Mouse (Mus musculus) CD8-positive naive resting alpha-beta T cell, adult 2 months (primary cell): ENCODE results near the gene Zfp777.

ENCODE experiments used
- DNase-seq, 2 experiments: peaks; one replicate each; pipeline ENCODE4 v3.0.0; 2022; ENCODE audit warnings: low read depth in 2 of 2, low spot score in 2 of 2

Gene Zfp777

DNA sequence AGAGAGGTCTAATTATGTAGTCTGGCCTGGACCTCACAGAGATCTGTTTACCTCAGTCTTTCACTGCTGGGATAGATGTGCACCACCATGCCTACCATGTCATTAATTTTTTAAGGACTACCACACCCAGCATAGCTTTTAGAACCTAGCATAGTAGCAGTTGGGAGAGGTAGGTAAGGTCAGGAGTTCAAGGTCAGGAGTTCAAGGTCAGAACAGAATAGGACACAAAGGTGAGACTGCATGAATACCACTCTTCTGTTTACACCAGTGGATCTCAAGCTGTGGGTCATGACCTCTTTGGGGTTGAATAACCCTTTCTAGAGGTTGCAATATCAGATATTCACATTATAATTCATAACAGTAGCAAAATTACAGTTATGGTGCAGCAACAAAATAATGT is 16.1 kb downstream of the Zfp777 start:
- no peak for DNase-seq

DNA sequence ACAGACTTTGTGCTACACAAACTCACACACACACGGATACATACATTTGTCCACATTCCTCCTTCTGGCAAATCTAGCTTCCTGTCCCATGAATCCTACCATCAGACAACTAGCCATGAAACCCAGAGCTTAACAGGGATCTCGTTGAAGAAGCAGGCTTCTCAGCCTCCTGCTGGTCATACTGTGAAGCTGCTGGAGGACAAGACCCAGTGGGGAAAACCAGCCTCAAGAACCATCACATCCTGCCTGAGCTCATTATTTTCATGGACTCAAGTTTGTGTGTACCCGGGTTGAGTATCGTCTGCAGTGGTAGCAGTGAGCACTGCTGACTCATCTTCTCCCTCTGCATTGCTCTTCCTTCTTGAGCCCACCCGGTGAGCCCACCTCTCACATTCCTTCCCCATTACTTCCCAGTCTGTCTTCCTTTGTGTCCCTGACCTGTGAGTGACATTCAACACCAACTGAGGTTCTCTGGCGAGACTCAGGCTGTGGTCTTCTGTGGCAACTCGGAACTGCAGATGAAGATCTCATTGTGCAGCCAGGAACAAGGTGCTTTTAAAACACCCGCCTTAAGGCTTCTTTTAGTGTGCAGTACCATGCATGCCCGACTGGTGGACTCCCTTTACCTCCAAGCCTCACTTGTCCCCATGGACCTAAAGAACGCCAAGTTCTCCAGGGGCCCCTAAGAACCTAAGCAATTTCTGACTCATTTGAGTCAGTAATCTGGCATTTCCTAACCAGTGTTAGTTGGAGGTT is 22.6 kb downstream of the Zfp777 start:
- no peak for DNase-seq

DNA sequence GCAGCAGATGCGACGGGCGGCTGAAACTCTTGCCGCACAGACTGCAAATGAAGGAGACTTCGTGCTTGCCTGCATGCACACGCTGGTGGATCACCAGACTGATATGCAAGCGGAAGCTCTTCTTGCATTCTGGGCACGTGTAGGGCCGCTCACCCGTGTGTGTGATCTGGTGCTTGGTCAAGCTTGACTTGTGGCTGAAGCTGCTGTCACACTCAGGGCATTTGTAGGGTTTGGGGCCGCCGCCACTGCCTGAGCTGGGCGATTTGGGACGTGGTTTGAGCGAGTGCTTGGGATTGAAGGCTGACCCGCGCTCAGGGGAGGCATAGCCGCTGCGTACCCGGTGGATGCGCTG is 23.7 kb downstream of the Zfp777 start:
- DNase-seq, result no peak

DNA sequence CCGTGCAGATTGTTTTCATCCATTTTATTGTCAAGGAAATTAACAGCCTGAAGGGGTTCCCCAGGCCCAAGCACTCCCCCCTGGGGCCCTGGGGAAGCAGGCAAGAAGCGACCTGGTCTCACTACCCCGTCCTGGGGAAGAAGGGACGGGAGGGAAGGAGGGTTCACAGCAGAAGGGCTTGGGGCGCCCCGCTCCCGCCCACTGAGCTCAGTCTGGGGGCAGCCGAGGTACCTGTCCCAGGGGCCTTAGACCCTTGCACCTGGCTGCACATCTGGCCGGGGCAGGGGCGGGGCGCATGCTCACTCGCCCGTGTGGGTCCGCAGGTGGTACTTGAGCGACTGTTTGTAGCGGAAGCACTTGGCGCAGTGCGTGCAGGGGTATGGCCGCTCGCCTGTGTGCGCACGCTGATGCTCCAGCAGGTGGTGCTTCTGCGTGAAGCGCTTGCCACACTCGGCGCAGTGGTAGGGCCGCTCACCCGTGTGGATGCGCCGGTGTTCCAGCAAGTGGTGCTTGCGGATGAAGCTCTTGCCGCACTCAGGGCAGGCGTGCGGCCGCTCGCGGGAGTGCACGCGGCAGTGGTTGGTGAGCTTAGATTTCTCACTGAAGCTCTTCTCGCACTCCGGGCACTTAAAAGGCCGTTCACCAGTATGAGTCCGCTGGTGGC is 24.2 kb downstream of the Zfp777 start:
- DNase-seq, result no peak

DNA sequence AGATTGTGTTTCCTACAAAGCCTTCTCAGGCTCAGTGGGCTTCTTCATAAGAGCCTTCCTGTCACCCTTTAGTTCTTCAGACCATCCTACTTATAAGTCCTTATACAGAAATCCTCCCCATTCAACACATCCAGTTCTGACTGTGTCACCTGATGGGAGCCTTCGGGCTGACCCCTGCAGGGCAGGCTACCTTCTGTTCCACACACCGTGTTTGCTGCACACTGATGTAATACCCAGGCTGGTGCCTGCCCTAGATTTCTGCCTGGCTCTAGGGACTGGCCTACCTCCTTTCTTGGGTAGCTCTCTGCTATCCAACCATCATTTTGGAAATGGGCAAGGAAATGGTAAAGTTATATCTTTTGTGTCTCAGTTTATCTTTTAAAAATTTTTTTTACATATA is 26.0 kb downstream of the Zfp777 start:
- no peak for DNase-seq

DNA sequence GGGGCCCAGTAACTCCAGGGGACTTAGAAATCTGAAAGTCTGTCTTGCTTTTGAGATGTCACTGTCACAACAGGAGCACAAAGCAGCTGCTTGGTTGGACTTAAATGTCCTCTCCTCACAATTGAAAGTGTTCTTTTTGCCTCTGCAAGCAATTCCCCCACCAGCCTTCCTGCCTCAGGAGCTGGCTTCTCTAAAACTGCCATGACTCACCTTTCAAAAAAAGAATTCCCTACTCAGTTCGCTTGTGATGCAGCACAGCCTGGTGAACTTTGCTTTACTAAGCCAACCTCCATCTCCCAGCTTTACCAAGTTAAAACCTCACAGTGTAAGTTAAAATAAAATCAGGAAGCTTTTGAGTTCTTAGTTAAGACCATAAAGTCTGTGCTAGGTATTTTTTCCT is 27.0 kb downstream of the Zfp777 start:
- DNase-seq, result no peak

DNA sequence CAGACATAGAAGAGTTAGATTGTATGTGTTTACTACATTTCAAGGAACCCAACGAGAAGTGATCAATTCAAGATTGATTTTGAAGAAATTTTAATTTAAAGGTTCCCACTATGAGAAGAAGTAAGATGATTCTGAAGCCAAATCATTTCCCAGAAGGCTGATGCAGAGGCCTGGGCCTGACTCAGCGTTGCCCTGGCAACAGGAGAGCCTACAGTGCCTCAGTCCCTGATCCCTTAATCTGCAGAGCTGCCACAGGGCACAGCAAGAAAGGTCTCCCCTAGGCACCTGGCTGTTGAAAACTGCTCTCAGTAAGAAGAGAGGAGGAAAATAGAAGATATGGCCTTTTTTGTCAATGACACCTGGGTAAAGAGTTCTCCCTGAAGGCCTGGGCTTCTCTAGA is 28.7 kb downstream of the Zfp777 start:
- DNase-seq, result no peak

DNA sequence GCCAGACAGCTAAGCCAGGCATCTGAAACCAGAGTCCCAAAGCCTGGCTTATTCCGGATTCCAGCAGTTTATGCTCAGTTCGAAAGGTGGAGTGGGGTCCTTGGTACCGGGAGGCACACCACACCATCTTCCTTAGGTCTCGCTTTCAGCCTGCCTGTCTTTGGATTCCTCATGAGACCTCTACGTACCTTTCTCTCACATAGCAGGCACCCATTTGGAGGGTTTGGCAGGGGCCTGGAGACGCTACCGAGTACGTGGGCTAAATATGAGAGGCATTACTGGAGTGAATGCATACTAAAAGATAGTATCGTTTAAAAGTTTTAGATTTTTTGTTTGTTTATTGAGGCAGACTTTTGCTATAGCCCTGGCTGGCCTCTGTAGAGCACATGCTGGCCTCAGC is 31.9 kb downstream of the Zfp777 start:
- DNase-seq, result no peak

DNA sequence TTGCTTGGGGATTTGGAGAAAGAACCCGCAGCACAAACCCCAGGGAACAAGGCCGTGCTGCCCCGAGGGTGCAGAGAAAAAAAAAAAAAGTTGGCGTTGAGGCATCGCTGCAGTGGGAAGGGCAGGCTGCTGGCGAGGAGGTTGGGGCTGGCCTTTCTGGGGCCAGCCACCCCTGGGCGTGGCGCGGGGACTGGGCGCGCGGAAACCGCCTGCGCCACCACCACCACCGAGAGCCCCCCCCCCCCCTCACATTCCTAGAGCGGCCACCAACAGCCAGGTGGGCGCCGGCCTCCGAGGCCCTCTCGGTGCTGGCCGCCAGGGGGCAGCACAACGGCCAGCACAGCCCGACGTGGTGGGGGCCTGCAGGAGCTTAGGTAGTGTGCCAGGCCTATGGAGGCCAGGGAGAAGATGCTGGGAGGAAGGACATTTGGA is 32.6 kb downstream of the Zfp777 start:
- DNase-seq, result peak; percentile 64

DNA sequence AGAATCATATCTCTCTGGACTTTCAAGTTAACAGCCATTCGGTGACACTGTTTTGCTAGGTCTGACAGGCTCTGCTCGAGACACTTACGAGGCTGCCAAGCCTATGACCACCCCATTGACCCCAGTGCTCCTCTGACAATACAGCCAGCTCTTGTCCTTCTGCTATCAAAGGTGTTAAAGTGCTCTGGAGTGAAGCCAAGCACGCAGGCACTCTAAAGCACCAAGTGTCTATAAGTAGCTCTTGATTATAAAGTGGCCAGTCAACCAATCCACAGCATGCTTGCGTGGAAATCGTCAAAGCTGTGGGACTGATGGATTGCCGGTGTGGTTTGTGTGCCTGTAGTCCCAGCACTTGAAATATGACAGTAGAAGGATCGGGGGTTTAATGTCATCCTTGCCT is 38.0 kb downstream of the Zfp777 start:
- DNase-seq, result no peak

DNA sequence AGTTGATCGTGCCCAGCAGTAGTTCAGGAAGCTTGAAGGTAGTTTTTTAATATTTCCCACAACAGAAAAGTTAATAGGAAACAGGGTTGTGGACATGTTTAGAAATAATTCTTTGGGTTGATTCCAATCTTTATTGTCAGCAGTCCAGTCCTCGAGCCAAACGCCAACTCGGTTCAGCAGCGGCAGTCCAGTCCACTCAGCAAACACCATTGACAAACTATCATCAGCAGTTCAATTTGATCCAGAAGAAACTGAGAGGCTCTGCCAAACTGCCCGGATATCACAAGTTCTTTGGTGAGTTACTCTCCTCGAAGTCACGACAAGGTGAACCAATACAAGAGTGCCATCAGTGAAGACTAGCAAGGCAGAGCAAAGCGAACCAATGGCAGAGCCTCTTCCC is 53.0 kb downstream of the Zfp777 start:
- DNase-seq, result no peak

DNA sequence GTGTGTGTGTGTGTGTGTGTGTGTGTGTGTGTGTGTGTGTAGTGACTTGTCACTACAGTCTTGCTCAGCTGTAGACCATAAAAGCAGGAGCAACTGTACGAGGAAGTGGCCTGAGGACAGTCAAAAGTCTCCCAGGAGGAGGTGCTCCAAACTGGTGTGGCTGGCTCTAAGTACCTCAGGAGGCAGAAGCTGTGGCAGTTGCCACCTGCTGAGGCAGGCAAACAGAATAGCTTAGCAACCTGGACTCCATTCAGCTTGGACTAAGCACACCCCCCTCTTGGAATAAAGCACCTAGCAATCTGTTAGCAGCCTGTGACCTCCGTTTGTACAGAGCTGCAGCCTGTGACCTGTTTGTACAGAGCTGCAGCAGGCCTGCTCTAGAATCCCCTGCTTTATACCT is 64.8 kb downstream of the Zfp777 start:
- no peak for DNase-seq

DNA sequence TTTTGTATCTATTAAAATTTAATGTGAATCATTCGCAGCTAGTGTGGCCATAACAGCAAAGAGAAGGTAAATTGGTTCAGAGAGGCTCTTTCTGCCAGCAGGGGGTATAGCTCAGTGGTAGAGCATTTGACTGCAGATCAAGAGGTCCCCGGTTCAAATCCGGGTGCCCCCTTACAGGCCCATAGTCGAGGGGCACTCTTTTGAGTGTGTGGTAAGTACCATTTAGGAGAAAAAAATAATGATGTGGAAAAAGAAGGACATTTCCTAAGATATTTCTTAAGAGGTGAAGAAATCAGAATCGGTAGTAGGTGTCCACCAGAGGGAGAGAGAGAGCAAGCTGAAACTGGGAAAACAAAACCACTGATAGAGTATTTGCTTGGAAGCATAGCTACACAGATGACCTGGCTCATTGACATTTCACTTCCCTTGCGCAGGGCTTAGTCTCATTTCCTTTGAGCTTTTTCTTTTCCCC is 69.8 kb downstream of the Zfp777 start:
- DNase-seq, result peak; percentile 32 to 50

DNA sequence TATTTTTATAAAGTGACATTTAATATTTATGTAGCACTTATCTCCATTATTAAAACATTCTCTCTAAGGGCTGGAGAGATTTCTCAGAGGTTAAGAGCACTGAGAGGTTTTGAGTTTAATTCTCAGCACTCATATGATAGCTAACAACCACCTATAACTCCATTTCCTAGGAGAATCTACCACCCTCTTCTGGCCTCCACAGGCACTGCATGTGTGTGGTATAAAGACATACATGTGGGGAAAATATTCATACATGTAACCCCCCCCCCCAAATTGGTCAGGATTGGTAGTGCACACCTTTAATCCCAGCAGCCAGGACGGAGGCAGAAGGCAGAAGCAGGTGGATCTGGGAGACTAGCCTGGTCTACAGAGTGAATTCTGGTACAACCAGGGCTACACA is 74.1 kb downstream of the Zfp777 start:
- DNase-seq, result no peak
